Mouse (Mus musculus): ENCODE data around the gene Abca13. TPM values are rescaled to one million over a fixed set of nuclear protein-coding genes. Genes with fewer than 3 reads are reported as not detected.

Abca13 gene
- polyA plus RNA-seq, 1 experiment: 9.4 TPM

- TF ChIP-seq POLR2A (IDR thresholded peaks at IDR 0.05; ENCODE audit: borderline replicate concordance, control insufficient read depth, low read depth, low read length) (no peak), CTCF (IDR thresholded peaks at IDR 0.05; ENCODE audit: control insufficient read depth, insufficient read depth, low read length) (no peak)
- Histone ChIP-seq H3K27ac (ENCODE audit: control insufficient read depth, insufficient read depth, low read depth, low read length, poor library complexity) (peak overlapping the region; percentile 83), H3K4me1 (ENCODE audit: control insufficient read depth, insufficient read depth, low read length) (no peaks in the 10 kb centered on the region; the same call in 1 of the 2 replicates), H3K4me3 (replicated peaks; ENCODE audit: control insufficient read depth, low read depth, low read length) (no peak overlapping the region)
- 52% methylated on average over 11 of the region's 11 CpGs for WGBS
Observed at GRCm38 (mm10) chr11:9190772-9191554, 779 bp upstream of the Abca13 start.

GRCm38 (mm10) chr11:9194861-9195260 is 3.1 kb downstream of the Abca13 start:
- H3K4me1 ChIP-seq (ENCODE audit: control insufficient read depth, insufficient read depth, low read length): no peaks in the 10 kb centered on the region; the same call in 1 of the 2 replicates
- TF ChIP-seq CTCF (IDR thresholded peaks at IDR 0.05; ENCODE audit: control insufficient read depth, insufficient read depth, low read length) (no peak), POLR2A (IDR thresholded peaks at IDR 0.05; ENCODE audit: borderline replicate concordance, control insufficient read depth, low read depth, low read length) (no peak)
- no peak overlapping the region for H3K4me3 ChIP-seq (replicated peaks; ENCODE audit: control insufficient read depth, low read depth, low read length)
- H3K27ac ChIP-seq (ENCODE audit: control insufficient read depth, insufficient read depth, low read depth, low read length, poor library complexity): no peak overlapping the region
- 82% methylated on average over 3 of the region's 3 CpGs for WGBS

- Histone ChIP-seq H3K4me1 (ENCODE audit: control insufficient read depth, insufficient read depth, low read length) (no peaks in the 10 kb centered on the region), H3K27ac (ENCODE audit: control insufficient read depth, insufficient read depth, low read depth, low read length, poor library complexity) (no peak overlapping the region), H3K4me3 (replicated peaks; ENCODE audit: control insufficient read depth, low read depth, low read length) (no peak overlapping the region)
- 77% methylated on average over 2 of the region's 2 CpGs for WGBS
- TF ChIP-seq CTCF (IDR thresholded peaks at IDR 0.05; ENCODE audit: control insufficient read depth, insufficient read depth, low read length) (no peak), POLR2A (IDR thresholded peaks at IDR 0.05; ENCODE audit: borderline replicate concordance, control insufficient read depth, low read depth, low read length) (no peak)
Observed at GRCm38 (mm10) chr11:9199868-9200267, 8.1 kb downstream of the Abca13 start.

- TF ChIP-seq CTCF (IDR thresholded peaks at IDR 0.05; ENCODE audit: control insufficient read depth, insufficient read depth, low read length) (no peak), POLR2A (IDR thresholded peaks at IDR 0.05; ENCODE audit: borderline replicate concordance, control insufficient read depth, low read depth, low read length) (no peak)
- Histone ChIP-seq H3K4me3 (replicated peaks; ENCODE audit: control insufficient read depth, low read depth, low read length) (no peak overlapping the region), H3K4me1 (ENCODE audit: control insufficient read depth, insufficient read depth, low read length) (no peaks in the 10 kb centered on the region), H3K27ac (ENCODE audit: control insufficient read depth, insufficient read depth, low read depth, low read length, poor library complexity) (no peak overlapping the region)
- WGBS: 71% methylated on average over 8 of the region's 8 CpGs
Observed at GRCm38 (mm10) chr11:9210707-9211106, 19.0 kb downstream of the Abca13 start.

GRCm38 (mm10) chr11:9213580-9213979 is 21.8 kb downstream of the Abca13 start:
- H3K4me3 ChIP-seq (replicated peaks; ENCODE audit: control insufficient read depth, low read depth, low read length): no peak overlapping the region
- 81% methylated on average over 9 of the region's 9 CpGs for WGBS
- no peak overlapping the region for H3K27ac ChIP-seq (ENCODE audit: control insufficient read depth, insufficient read depth, low read depth, low read length, poor library complexity)
- no peak for TF ChIP-seq POLR2A (IDR thresholded peaks at IDR 0.05; ENCODE audit: borderline replicate concordance, control insufficient read depth, low read depth, low read length)
- no peak for TF ChIP-seq CTCF (IDR thresholded peaks at IDR 0.05; ENCODE audit: control insufficient read depth, insufficient read depth, low read length)
- H3K4me1 ChIP-seq (ENCODE audit: control insufficient read depth, insufficient read depth, low read length): no peaks in the 10 kb centered on the region

GRCm38 (mm10) chr11:9216252-9216651 is 24.5 kb downstream of the Abca13 start:
- H3K27ac ChIP-seq (ENCODE audit: control insufficient read depth, insufficient read depth, low read depth, low read length, poor library complexity): no peak overlapping the region
- H3K4me3 ChIP-seq (replicated peaks; ENCODE audit: control insufficient read depth, low read depth, low read length): no peak overlapping the region
- TF ChIP-seq POLR2A (IDR thresholded peaks at IDR 0.05; ENCODE audit: borderline replicate concordance, control insufficient read depth, low read depth, low read length) (no peak), CTCF (IDR thresholded peaks at IDR 0.05; ENCODE audit: control insufficient read depth, insufficient read depth, low read length) (no peak)
- no peaks in the 10 kb centered on the region for H3K4me1 ChIP-seq (ENCODE audit: control insufficient read depth, insufficient read depth, low read length)
- 52% methylated on average over 4 of the region's 4 CpGs for WGBS

- Histone ChIP-seq H3K27ac (ENCODE audit: control insufficient read depth, insufficient read depth, low read depth, low read length, poor library complexity) (no peak overlapping the region), H3K4me1 (ENCODE audit: control insufficient read depth, insufficient read depth, low read length) (no peaks in the 10 kb centered on the region; the same call in 1 of the 2 replicates), H3K4me3 (replicated peaks; ENCODE audit: control insufficient read depth, low read depth, low read length) (no peak overlapping the region)
- 87% methylated on average over 3 of the region's 3 CpGs for WGBS
- TF ChIP-seq CTCF (IDR thresholded peaks at IDR 0.05; ENCODE audit: control insufficient read depth, insufficient read depth, low read length): no peak
- no peak for TF ChIP-seq POLR2A (IDR thresholded peaks at IDR 0.05; ENCODE audit: borderline replicate concordance, control insufficient read depth, low read depth, low read length)
Observed at GRCm38 (mm10) chr11:9220501-9220900, 28.8 kb downstream of the Abca13 start.

GRCm38 (mm10) chr11:9221646-9222045 is 29.9 kb downstream of the Abca13 start:
- no peak for TF ChIP-seq POLR2A (IDR thresholded peaks at IDR 0.05; ENCODE audit: borderline replicate concordance, control insufficient read depth, low read depth, low read length)
- TF ChIP-seq CTCF (IDR thresholded peaks at IDR 0.05; ENCODE audit: control insufficient read depth, insufficient read depth, low read length): no peak
- Histone ChIP-seq H3K4me1 (ENCODE audit: control insufficient read depth, insufficient read depth, low read length) (no peaks in the 10 kb centered on the region; the same call in 1 of the 2 replicates), H3K27ac (ENCODE audit: control insufficient read depth, insufficient read depth, low read depth, low read length, poor library complexity) (no peak overlapping the region), H3K4me3 (replicated peaks; ENCODE audit: control insufficient read depth, low read depth, low read length) (no peak overlapping the region)
- 91% methylated on average over 1 of the region's 1 CpGs for WGBS
